Mouse (Mus musculus): ENCODE measurements around the gene Wap. TPM values are rescaled to one million over a fixed set of nuclear protein-coding genes. Genes with fewer than 3 reads are reported as not detected.
A peak's percentile ranks its signal among the peaks of the same experiment; 100 is the strongest.

Gene Wap
- total RNA-seq, 2 experiments from 2014 or later = not detected

- DNase-seq (ENCODE audit: low spot score in 2 of 2) = no peak
Observed at GRCm38 (mm10) chr11:6597523-6597922, 40.9 kb downstream of the Wap start.

GRCm38 (mm10) chr11:6596616-6597015, 41.8 kb downstream of the Wap start:
- no peak for DNase-seq (ENCODE audit: low spot score in 2 of 2)

- no peak for DNase-seq (ENCODE audit: low spot score in 2 of 2)
Observed at GRCm38 (mm10) chr11:6596205-6596604, 42.2 kb downstream of the Wap start.

GRCm38 (mm10) chr11:6595339-6595738, 43.1 kb downstream of the Wap start:
- DNase-seq (ENCODE audit: low spot score in 2 of 2) = no peak

- DNase-seq (ENCODE audit: low spot score in 2 of 2) = no peak
Observed at GRCm38 (mm10) chr11:6594845-6595244, 43.6 kb downstream of the Wap start.

- DNase-seq (ENCODE audit: low spot score in 2 of 2) = no peak
Observed at GRCm38 (mm10) chr11:6593406-6593805, 45.0 kb downstream of the Wap start.

- DNase-seq (ENCODE audit: low spot score in 2 of 2) = no peak
Observed at GRCm38 (mm10) chr11:6590933-6591675, 47.3 kb downstream of the Wap start.

GRCm38 (mm10) chr11:6589838-6590237, 48.6 kb downstream of the Wap start:
- DNase-seq (ENCODE audit: low spot score in 2 of 2) = no peak

- DNase-seq (ENCODE audit: low spot score in 2 of 2) = peak in 1 of 2 experiments; percentile 21
Observed at GRCm38 (mm10) chr11:6588295-6588694, 50.1 kb downstream of the Wap start.

GRCm38 (mm10) chr11:6587249-6587940, 51.0 kb downstream of the Wap start:
- no peak for DNase-seq (ENCODE audit: low spot score in 2 of 2)

- no peak for DNase-seq (ENCODE audit: low spot score in 2 of 2)
Observed at GRCm38 (mm10) chr11:6586660-6587059, 51.8 kb downstream of the Wap start.

- no peak for DNase-seq (ENCODE audit: low spot score in 2 of 2)
Observed at GRCm38 (mm10) chr11:6585748-6586147, 52.7 kb downstream of the Wap start.

Other genes starting within 250 kb of the Wap start
- gene Zmiz2, start 249.6 kb downstream of the Wap start, total RNA-seq (2021) = 100 to 1,000 TPM; 149 to 163 TPM
- gene Ppia, start 223.2 kb downstream of the Wap start, total RNA-seq (2021) = 1,000 to 10,000 TPM; 2,229 to 2,426 TPM
- gene H2afv, start 194.2 kb downstream of the Wap start, total RNA-seq (2021) = 10 to 100 TPM; 48.5 to 53.6 TPM
- gene Purb, start 162.7 kb downstream of the Wap start, total RNA-seq (2021) = 100 to 1,000 TPM; 249 to 250 TPM
- under 1 TPM; 0.25 to 0.49 TPM for gene Myo1g, start 117.7 kb downstream of the Wap start, total RNA-seq (2021)
- gene Ccm2, start 91.8 kb downstream of the Wap start, total RNA-seq (2021) = 10 to 100 TPM; 52.4 to 57.9 TPM
- 10 to 100 TPM; 68.6 to 75.4 TPM for gene Nacad, start 32.6 kb downstream of the Wap start, total RNA-seq (2021)
- gene Tbrg4, start 12.6 kb downstream of the Wap start, total RNA-seq (2021) = 10 to 100 TPM; 52.8 to 53.3 TPM
- gene Ramp3, start 19.9 kb upstream of the Wap start, total RNA-seq (2021) = 1 to 10 TPM; 5.4 to 6.8 TPM
- not detected for gene Gm11983, start 199.0 kb upstream of the Wap start, total RNA-seq (2021)